Mouse (Mus musculus) heart, embryonic 16.5 days (tissue): ENCODE measurements around the gene Dtd2. TPM values are rescaled to one million over a fixed set of nuclear protein-coding genes. Genes with fewer than 3 reads are reported as not detected.

Experiments
- ATAC-seq: fragments of 200-750 bp; cut with Nextera tagmentation; replicated peaks from 2 replicates; pipeline ENCODE4 v1.8.0; 2017; ENCODE audit warnings: moderate number of reproducible peaks; ENCODE audit not compliant: insufficient read depth, low FRiP score; ENCODE audit errors: extremely low read depth
- H3K27ac ChIP-seq: fragments of 300-500 bp; sonication (generic); 2 replicates; pipeline ENCODE4 v1.5.1; 2014; ENCODE audit warnings: mild to moderate bottlenecking, low read length, control low read depth, moderate library complexity
- H3K27me3 ChIP-seq: fragments of 300-500 bp; sonication (generic); 2 replicates; pipeline ENCODE4 v1.6.1; 2014; ENCODE audit warnings: low read length, mixed read lengths; ENCODE audit not compliant: control insufficient read depth, insufficient read depth
- H3K36me3 ChIP-seq: fragments of 300-500 bp; sonication (generic); 2 replicates; pipeline ENCODE4 v1.6.1; 2014; ENCODE audit not compliant: control insufficient read depth, insufficient read depth
- H3K4me1 ChIP-seq: fragments of 300-500 bp; sonication (generic); 2 replicates; pipeline ENCODE4 v1.6.1; 2014; ENCODE audit warnings: low read length, mixed read lengths; ENCODE audit not compliant: control insufficient read depth, insufficient read depth
- H3K4me2 ChIP-seq: fragments of 300-500 bp; sonication (generic); 2 replicates; pipeline ENCODE4 v1.6.1; 2014; ENCODE audit warnings: low read depth, mild to moderate bottlenecking, control low read depth, low read length
- H3K4me3 ChIP-seq: fragments of 300-500 bp; sonication (generic); 2 replicates; pipeline ENCODE4 v1.5.1; 2014; ENCODE audit warnings: mild to moderate bottlenecking, control low read depth, low read length
- H3K9ac ChIP-seq: fragments of 300-500 bp; sonication (generic); 2 replicates; pipeline ENCODE4 v1.6.1; 2014; ENCODE audit warnings: low read length, control low read depth
- H3K9me3 ChIP-seq: fragments of 300-500 bp; sonication (generic); replicated peaks from 2 replicates; pipeline ENCODE4 v1.6.1; 2016; ENCODE audit warnings: low read length; ENCODE audit not compliant: control insufficient read depth
- WGBS: fragments of 180-500 bp; shearing (Covaris S2); extraction: QIAGEN DNeasy Blood & Tissue Kit; methylation state at CpG from one replicate; pipeline ENCODE4 v1.1.7; 2014; 5-methylcytosine and 5-hydroxymethylcytosine counted together
- polyA plus RNA-seq: library from polyadenylated mRNA; unstranded; fragments of >200 nt; fragmentation: Nextera tagmentation; extraction: Ambion mirVana; gene quantifications from 2 replicates; pipeline ENCODE4 v1.2.1, GENCODE M21; 2015

Gene Dtd2
- polyA plus RNA-seq, 1 experiment from 2014 or later, result 15.8 TPM

GRCm38 (mm10) chr12:51945331-51945730 is 61.0 kb downstream of the Dtd2 start:
- no peak for ATAC-seq
- Histone ChIP-seq H3K4me3 (no peak overlapping the region), H3K4me2 (no peak overlapping the region), H3K27me3 (no peaks in the 10 kb centered on the region), H3K36me3 (peaks cover 42% of the 10 kb centered on the region), H3K4me1 (no peaks in the 10 kb centered on the region), H3K9ac (no peak overlapping the region), H3K27ac (no peak overlapping the region), H3K9me3 (no peaks in the 10 kb centered on the region)
- WGBS, result 94% methylated on average over 9 of the region's 9 CpGs

GRCm38 (mm10) chr12:51939848-51940247 is 66.5 kb downstream of the Dtd2 start:
- H3K36me3 ChIP-seq, result peaks cover 24% of the 10 kb centered on the region
- no peak overlapping the region for H3K9ac ChIP-seq
- WGBS, result 80% methylated on average over 4 of the region's 4 CpGs
- H3K27me3 ChIP-seq, result no peaks in the 10 kb centered on the region
- H3K9me3 ChIP-seq, result no peaks in the 10 kb centered on the region
- no peak overlapping the region for H3K4me3 ChIP-seq
- no peaks in the 10 kb centered on the region for H3K4me1 ChIP-seq
- H3K27ac ChIP-seq, result no peak overlapping the region
- H3K4me2 ChIP-seq, result no peak overlapping the region
- no peak for ATAC-seq

Other genes with a start within 250 kb of the Dtd2 start
- gene Hectd1, start 177.0 kb downstream of the Dtd2 start, polyA plus RNA-seq, result 34.5 and 34.7 TPM in 2 replicates
- 7.9 and 9.0 TPM in 2 replicates for gene Heatr5a, start 35.2 kb downstream of the Dtd2 start, polyA plus RNA-seq
- gene Gpr33, start 21.6 kb upstream of the Dtd2 start, polyA plus RNA-seq, result not detected in 2 replicates
- gene Nubpl, start 91.2 kb upstream of the Dtd2 start, polyA plus RNA-seq, result 9.5 and 10.6 TPM in 2 replicates